Mouse (Mus musculus) ES-Bruce4 (cell line): Measurements from ENCODE around the gene Slc10a3. TPM values are rescaled to one million over a fixed set of nuclear protein-coding genes. Genes with fewer than 3 reads are reported as not detected.
"Not testable (repeated sequence)": the region's sequence is repeated elsewhere in the genome, so short reads cannot be mapped to it uniquely, and the experiment has no call there.

Experiments
- H3K27ac ChIP-seq: 2 replicates; pipeline ENCODE4 v1.5.1; 2012; ENCODE audit warnings: low read length, inconsistent platforms; ENCODE audit not compliant: insufficient read depth
- H3K27me3 ChIP-seq: 2 replicates; pipeline ENCODE4 v1.6.1; 2012; ENCODE audit warnings: mild to moderate bottlenecking, low read length, inconsistent platforms; ENCODE audit not compliant: control insufficient read depth, poor library complexity, insufficient read depth, severe bottlenecking
- H3K36me3 ChIP-seq: 2 replicates; pipeline ENCODE4 v1.6.1; 2012; ENCODE audit warnings: inconsistent platforms, mild to moderate bottlenecking, low read length, moderate library complexity; ENCODE audit not compliant: control insufficient read depth, poor library complexity, insufficient read depth, severe bottlenecking
- H3K4me1 ChIP-seq: one replicate; pipeline ENCODE4 v1.8.1; 2011; ENCODE audit warnings: low read length; ENCODE audit not compliant: control insufficient read depth, insufficient read depth
- H3K4me3 ChIP-seq: 2 replicates; pipeline ENCODE4 v1.5.1; 2011; ENCODE audit warnings: low read depth, mild to moderate bottlenecking, low read length
- H3K9ac ChIP-seq: 2 replicates; pipeline ENCODE4 v1.6.1; 2012; ENCODE audit warnings: low read depth, mild to moderate bottlenecking, inconsistent platforms; ENCODE audit not compliant: poor library complexity, severe bottlenecking
- H3K9me3 ChIP-seq: replicated peaks from 2 replicates; pipeline ENCODE4 v1.6.1; 2012; ENCODE audit warnings: mild to moderate bottlenecking, low read length, inconsistent platforms; ENCODE audit not compliant: control insufficient read depth, poor library complexity, insufficient read depth, severe bottlenecking
- CTCF ChIP-seq: IDR thresholded peaks from one replicate; pipeline ENCODE4 v1.8.1; 2011; ENCODE audit warnings: low read depth, low read length
- EP300 ChIP-seq: IDR thresholded peaks from 2 replicates; pipeline ENCODE4 v1.6.1; 2011; ENCODE audit warnings: low read depth, low read length; ENCODE audit not compliant: insufficient read depth
- POLR2A ChIP-seq: IDR thresholded peaks from one replicate; pipeline ENCODE4 v1.8.1; 2011; ENCODE audit warnings: low read length; ENCODE audit not compliant: insufficient read depth
- polyA plus RNA-seq: library from polyadenylated mRNA; stranded (reverse); fragments of >200 nt; gene quantifications from 2 replicates; pipeline ENCODE4 v1.2.4, GENCODE M21; 2011; ENCODE audit warnings: low read depth; ENCODE audit not compliant: missing spikeins, insufficient read depth, insufficient read length

Gene Slc10a3
- polyA plus RNA-seq, 1 experiment: 2.6 TPM

DNA sequence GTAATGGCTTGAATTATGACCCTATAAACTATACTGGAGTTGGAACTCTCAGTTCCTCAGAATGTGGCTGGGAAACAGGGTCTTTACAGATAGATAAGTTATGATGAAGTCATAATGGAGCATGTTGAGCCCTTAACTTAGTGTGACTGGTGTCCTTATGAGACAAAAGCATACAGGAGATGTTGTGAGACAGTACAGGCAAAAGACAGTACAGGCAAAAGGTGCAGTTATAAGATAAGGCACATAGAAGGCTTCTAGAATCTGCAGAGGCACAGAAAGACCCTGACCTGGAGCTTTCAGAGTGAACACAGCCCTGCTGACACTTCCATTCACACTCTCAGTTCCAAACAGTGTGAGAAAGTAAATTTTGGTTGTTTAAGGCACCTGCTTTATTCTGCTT lies 15.0 kb upstream of the Slc10a3 start:
- Histone ChIP-seq H3K9me3 (no peaks in the 10 kb centered on the region), H3K4me3 (no peak overlapping the region), H3K9ac (no peak overlapping the region)

GRCm38 (mm10) chrX:74384451-74384850 lies 11.3 kb upstream of the Slc10a3 start:
- Histone ChIP-seq H3K4me1 (no peaks in the 10 kb centered on the region), H3K9ac (no peak overlapping the region), H3K9me3 (no peaks in the 10 kb centered on the region), H3K4me3 (no peak overlapping the region), H3K27ac (no peak overlapping the region), H3K36me3 (no peaks in the 10 kb centered on the region), H3K27me3 (no peaks in the 10 kb centered on the region)
- no peak for TF ChIP-seq EP300
- TF ChIP-seq POLR2A: no peak
- no peak for TF ChIP-seq CTCF

More for the DNA sequence above, 15.0 kb upstream of the Slc10a3 start:
- no peaks in the 10 kb centered on the region for H3K4me1 ChIP-seq
- H3K27ac ChIP-seq: no peak overlapping the region
- TF ChIP-seq EP300: no peak
- no peak for TF ChIP-seq CTCF
- TF ChIP-seq POLR2A: no peak
- no peaks in the 10 kb centered on the region for H3K27me3 ChIP-seq
- no peaks in the 10 kb centered on the region for H3K36me3 ChIP-seq

GRCm38 (mm10) chrX:74368209-74368909 lies 4.8 kb downstream of the Slc10a3 start:
- peak overlapping the region; percentile 85 for H3K9ac ChIP-seq
- H3K36me3 ChIP-seq: peaks cover 7% of the 10 kb centered on the region; the same call in 1 of the 2 replicates
- H3K4me3 ChIP-seq: peak overlapping the region; percentile 97
- no peaks in the 10 kb centered on the region for H3K27me3 ChIP-seq
- H3K9me3 ChIP-seq: no peaks in the 10 kb centered on the region
- TF ChIP-seq POLR2A (no peak), CTCF (no peak), EP300 (no peak)
- H3K4me1 ChIP-seq: no peaks in the 10 kb centered on the region
- H3K27ac ChIP-seq: peak overlapping the region; percentile 3; the same call in 1 of the 2 replicates

GRCm38 (mm10) chrX:74367512-74367911 lies 5.6 kb downstream of the Slc10a3 start:
- peak overlapping the region; percentile 97 for H3K4me3 ChIP-seq
- H3K27ac ChIP-seq: no peak overlapping the region
- no peak for TF ChIP-seq EP300
- no peaks in the 10 kb centered on the region for H3K4me1 ChIP-seq
- H3K27me3 ChIP-seq: no peaks in the 10 kb centered on the region
- H3K9ac ChIP-seq: peak overlapping the region; percentile 85
- H3K9me3 ChIP-seq: no peaks in the 10 kb centered on the region
- H3K36me3 ChIP-seq: peaks cover 7% of the 10 kb centered on the region; the same call in 1 of the 2 replicates

GRCm38 (mm10) chrX:74359171-74359570 lies 14.0 kb downstream of the Slc10a3 start:
- H3K36me3 ChIP-seq: no peaks in the 10 kb centered on the region
- no peaks in the 10 kb centered on the region for H3K4me1 ChIP-seq
- H3K4me3 ChIP-seq: no peak overlapping the region
- no peaks in the 10 kb centered on the region for H3K9me3 ChIP-seq
- no peak overlapping the region for H3K27ac ChIP-seq
- H3K9ac ChIP-seq: no peak overlapping the region
- TF ChIP-seq EP300 (no peak), POLR2A (no peak), CTCF (no peak)
- no peaks in the 10 kb centered on the region for H3K27me3 ChIP-seq

DNA sequence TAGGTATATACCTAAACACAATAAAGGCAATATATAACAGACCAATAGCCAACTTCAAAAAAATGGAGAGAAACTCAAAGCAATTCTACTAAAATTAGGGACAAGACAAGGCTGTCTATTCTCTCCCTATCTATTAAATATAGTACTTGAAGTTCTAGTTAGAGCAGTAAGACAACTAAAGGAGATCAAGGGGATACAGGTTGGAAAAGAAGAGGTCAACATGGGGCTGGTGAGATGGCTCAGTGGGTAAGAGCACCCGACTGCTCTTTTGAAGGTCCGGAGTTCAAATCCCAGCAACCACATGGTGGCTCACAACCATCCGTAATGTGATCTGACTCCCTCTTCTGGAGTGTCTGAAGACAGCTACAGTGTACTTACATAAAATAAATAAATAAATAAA lies 16.1 kb downstream of the Slc10a3 start:
- H3K4me1 ChIP-seq, H3K27me3 ChIP-seq, H3K4me3 ChIP-seq, H3K9me3 ChIP-seq, H3K36me3 ChIP-seq, H3K9ac ChIP-seq, H3K27ac ChIP-seq: not testable (repeated sequence)
